Mouse (Mus musculus) fat pad, adult 2 months (tissue): ENCODE measurements around the gene Celf3.

Source experiments
- DNase-seq: peaks from one replicate; pipeline ENCODE4 v3.0.0-alpha.2; 2011; ENCODE audit warnings: low read depth, low spot score; ENCODE audit errors: extremely low read depth

Celf3 gene

GRCm38 (mm10) chr3:94477981-94478422, at the start of gene Celf3:
Gene Celf3, plus strand, starts transcription at chr3:94478295.
- no peak for DNase-seq

DNA sequence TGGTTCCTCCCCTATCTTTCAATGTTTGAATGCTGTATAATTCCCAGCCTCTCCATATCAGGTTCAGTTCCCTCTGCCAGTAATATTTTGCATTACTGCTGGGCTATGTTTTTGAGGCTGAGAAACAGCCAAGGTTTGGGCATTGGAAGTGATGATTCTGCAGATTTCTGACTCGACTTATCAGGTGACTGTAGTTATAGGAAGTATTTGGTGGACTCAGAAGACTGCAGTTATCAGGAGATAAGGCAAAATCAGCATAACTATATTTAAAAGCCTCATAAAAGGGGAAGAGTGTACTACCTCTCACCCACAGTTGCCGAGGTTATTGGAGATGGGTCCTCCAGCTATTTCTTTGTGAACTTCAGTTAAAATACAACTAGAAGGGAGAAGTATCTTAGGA, 47.1 kb upstream of the Celf3 start:
- DNase-seq: no peak

DNA sequence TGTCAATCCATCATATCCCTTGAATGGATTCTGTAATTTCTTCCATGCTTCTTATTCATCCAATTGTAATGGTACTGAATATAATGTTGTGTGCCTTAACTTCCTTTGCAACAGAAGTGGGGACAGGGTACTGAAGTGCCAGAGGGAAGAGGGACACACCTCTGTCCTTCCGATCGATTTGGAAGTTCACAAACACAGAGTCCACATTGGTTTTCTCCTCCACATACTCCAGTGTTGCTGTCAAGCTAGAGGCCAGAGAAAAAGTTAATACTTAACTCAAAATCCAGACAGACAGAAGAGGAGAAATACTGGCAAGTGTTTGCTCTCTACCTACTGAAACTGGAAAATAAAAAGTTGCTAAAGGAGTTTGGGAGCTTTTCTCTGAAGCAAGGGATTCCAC, 43.8 kb upstream of the Celf3 start:
- DNase-seq: no peak

DNA sequence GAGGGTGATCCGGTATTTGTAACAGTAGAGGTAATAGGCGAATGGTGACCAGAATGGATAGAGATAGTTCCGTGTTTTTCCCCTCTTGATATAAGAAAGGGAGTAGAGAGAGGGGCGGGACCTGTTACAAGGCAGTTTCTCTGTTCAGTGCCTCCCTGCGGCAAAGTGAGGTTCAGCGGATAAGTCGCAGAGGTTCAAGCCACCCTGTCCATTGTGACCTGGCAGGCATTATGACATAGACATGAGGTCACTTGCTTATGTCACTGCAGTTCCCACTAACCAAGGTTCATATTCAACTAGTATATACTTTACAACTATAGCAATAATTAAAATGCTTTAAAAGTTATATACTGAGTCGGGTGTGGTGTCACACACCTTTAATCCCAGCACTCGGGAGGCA, 41.7 kb upstream of the Celf3 start:
- DNase-seq: no peak

- DNase-seq: no peak
Observed at GRCm38 (mm10) chr3:94441182-94441581, 36.9 kb upstream of the Celf3 start.

- no peak for DNase-seq
Observed at GRCm38 (mm10) chr3:94442951-94443596, 35.0 kb upstream of the Celf3 start, which contains the start of gene Mrpl9. Gene Mrpl9, plus strand, starts transcription at chr3:94443318.

- DNase-seq: no peak
Observed at GRCm38 (mm10) chr3:94443597-94443964, 34.5 kb upstream of the Celf3 start, which contains the start of gene Oaz3. Gene Oaz3, minus strand, starts transcription at chr3:94443915.

GRCm38 (mm10) chr3:94449377-94449776, 28.7 kb upstream of the Celf3 start:
- no peak for DNase-seq

GRCm38 (mm10) chr3:94456529-94457000, 21.5 kb upstream of the Celf3 start:
- DNase-seq: no peak

GRCm38 (mm10) chr3:94457055-94457454, 21.0 kb upstream of the Celf3 start:
- no peak for DNase-seq

DNA sequence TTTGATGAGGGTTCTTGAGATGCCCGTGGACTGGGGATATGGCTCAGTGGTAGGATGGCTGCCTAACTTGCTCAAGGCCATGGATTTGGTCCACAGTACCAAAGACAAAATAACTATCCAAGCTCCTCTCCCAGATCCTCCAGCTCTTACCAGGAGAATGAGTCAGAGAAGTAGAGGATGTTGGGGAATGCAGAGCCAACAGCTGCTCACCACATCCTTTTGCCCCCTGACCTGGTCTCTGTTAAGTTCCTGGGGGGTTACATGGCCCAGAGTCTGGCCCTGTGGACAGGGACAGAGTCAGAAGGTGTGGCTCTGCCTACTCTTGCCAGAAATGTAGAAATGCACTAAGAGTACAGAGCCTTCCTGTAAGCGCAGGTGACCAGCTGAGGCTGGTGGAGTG, 18.3 kb upstream of the Celf3 start:
- DNase-seq: no peak

DNA sequence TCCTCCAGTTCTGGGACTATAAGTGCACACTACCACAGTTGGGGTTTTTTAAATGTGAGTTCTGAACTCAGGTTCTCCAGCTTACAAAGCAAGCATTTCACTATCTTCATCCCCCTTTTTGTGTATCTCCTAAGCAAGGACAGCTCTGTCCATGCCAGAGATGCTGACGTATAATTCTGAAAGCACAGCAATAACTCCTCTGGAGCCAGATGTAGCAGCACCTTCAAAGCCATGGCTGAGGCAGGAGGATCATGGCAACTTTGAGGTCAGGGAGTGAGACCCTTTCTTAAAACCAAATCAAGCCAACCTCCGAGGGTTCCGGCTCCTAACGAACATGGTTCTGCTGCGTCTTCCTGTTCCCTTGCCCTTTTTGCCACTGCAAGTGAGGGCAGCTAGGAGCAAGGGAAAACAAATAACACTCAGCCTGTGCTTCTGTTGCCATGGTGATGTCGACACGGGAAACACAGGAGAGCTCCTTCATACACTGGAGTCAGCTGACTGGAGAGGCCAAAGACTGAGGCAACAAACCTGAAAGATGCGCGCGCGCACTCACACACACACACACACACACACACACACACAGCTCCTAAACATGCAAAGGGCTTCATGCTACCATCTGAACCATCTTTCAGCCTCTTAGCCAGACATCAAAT, 14.0 kb upstream of the Celf3 start:
- DNase-seq: no peak

DNA sequence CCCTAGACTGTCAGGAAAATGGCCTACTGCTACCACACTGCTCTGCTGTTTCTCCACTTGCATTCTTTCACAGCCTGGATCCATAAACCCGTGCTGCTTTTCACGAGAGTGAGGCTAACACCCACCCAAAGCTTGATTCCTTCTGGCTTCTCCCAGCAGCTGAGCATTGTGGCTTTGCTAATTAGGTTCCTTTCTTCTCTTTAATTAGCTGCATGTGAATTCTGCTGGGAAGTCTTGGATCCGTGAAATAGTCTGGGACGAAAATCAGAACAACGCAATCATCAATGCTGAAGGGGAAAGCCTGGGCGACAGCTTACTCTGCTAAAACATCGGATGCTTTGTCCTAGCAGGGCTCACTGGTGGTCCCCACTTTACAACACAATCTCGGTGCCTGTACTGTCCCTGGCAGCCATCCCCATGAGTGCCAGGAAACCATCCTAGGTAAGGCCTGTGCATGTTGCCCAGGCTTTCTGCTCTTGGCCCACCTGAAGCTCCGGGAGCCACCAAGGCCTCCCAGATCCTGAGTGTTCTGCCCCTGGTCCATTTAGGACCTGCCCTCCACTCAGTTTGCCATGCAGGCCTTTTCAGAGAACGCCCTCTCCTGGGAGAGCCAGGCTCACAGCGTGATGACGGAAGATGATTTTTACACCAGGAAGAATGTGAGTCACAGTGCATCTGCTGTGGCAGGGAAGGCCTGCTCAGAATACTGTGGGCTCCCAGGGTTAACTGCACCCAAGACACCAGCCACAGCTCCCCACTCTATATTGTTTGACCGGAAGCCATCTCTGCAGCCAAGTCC, 12.3 kb upstream of the Celf3 start:
- DNase-seq: no peak

GRCm38 (mm10) chr3:94468931-94469330, 9.2 kb upstream of the Celf3 start:
- no peak for DNase-seq

DNA sequence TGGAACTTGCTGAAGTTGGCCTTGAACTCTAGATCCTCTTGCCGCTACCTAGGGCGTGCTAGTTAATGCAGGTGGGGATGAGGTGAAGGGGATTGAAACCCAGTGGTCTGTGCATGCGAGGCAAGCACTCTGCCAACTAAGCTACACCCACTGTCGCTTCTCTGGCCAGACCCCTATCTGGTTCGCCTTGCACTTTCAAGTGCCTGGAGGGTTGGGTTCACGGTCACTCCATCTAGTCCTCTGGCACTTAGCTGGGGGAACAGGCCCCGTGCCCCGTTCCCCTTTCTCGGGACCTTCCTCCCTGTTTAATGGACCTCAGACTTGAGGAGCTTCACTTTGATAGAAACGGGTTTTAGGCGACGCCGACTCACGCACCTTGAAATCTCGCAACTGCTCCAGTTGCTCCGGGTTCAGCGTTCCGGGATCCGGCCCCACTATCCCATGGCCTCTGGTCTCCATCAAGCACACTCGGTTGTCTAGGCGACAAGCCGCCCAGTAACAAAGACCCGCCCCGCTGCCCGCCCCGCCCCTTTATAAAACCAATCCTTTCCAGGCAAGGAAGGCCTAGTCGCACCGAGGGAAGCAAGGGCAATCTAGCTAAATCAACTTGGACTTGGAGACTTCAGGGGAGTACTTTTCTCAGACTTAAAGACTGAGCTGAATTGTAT, 5.5 kb upstream of the Celf3 start:
- no peak for DNase-seq

DNA sequence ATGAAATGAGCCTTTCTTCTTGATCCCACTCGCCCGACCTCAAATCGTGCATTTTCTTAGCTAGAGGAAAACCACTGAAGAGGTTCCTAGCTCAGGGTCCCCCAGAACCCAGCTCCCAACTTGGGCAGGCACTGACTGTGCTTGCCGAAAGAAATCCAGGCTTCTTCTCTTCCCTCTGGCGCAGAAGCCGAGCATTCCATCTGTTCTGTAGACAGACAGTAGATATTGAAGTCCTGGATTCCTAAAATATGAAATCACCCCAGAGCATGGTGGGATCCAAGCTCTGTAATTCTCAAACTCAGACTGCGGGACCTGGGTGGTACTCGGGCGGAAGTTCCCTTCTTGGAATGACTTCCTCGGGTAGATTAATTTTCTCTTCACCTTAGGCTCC, 5.0 kb upstream of the Celf3 start:
- no peak for DNase-seq

DNA sequence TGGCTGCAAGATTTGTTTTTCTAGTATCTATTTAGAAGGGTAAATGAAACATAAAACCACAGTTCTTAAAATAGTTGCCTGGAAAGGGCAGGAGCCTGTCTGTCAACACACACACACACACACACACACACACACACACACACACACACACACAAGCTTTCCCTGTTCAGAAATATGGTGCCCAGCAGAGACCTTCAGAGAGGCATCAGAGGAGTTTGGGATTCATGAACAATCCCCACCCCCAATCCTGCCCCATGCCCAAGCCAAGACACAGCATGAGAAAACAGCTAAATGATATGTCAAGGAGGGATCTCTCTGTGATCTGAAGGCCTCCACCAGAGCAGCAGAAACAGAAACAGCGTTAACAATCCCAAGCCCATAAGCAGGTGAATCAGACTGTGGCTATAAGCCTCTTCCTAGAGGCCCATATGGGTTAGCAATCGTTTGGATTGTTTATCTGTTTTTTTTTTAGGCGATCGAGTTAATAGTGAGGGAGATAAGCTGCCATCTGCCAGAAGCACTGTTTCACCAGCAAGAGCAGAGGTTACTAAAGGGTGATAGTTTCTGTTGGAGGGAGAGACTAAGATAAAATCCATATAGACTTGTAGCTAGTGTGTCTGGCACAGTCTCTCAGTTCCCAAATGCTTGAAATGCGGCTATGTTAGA, 4.4 kb upstream of the Celf3 start:
- DNase-seq: no peak

GRCm38 (mm10) chr3:94476301-94477035, 1.6 kb upstream of the Celf3 start:
- no peak for DNase-seq

DNA sequence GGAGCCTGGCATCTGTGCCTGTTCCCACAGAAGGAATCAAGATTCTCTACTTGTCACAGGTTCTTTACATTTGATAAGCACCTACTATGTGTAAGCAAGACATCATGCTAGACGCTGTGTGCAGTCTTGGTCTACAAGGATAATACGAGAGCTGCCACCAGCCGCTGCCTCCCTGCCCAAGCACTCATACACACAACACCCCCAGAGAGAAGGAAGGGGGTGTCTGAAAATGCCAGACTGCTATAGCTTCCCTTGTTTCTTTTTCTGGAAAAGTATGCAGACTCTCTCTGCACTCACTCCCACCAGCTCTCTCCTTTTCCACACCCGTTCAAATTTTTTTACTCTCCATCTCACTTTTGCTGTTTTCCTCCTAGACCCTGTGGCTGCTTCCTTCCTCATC, 651 bp upstream of the Celf3 start:
- no peak for DNase-seq

- no peak for DNase-seq
Observed at GRCm38 (mm10) chr3:94478591-94479169, 585 bp downstream of the Celf3 start.
